Mouse (Mus musculus): ENCODE measurements at regions not wholly inside any gene's neighbourhood (a gene's known extent, or its start where the extent isn't known, plus 50 kb on each side); places are given as distances from the start of the nearest gene placed in this dataset.

GRCm38 (mm10) chr13:110570386-110570785 lies 175.5 kb downstream of the Plk2 start:
- Histone ChIP-seq H3K4me2 (ENCODE audit: low read length) (no peak overlapping the region), H3K9ac (ENCODE audit: low read length) (no peak overlapping the region), H3K36me3 (ENCODE audit: control insufficient read depth, insufficient read depth, low read length) (no peaks in the 10 kb centered on the region), H3K27me3 (ENCODE audit: control insufficient read depth, insufficient read depth, low read length) (no peaks in the 10 kb centered on the region), H3K4me3 (ENCODE audit: control insufficient read depth in 1 of 2, insufficient read depth in 1 of 2, low read depth in 1 of 2, low read length in 2 of 2) (no peak overlapping the region), H3K4me1 (ENCODE audit: control insufficient read depth in 2 of 2, insufficient read depth in 2 of 2, low read length in 2 of 2) (no peaks in the 10 kb centered on the region), H3K9me3 (ENCODE audit: control insufficient read depth, low read length) (no peaks in the 10 kb centered on the region), H3K27ac (replicated peaks in 1 of 2; ENCODE audit: control insufficient read depth in 1 of 2, insufficient read depth in 1 of 2, low read depth in 2 of 2, low read length in 2 of 2) (no peak overlapping the region)
- no peak for ATAC-seq (ENCODE audit: insufficient number of reproducible peaks, insufficient read depth, low FRiP score, low read depth)

- Histone ChIP-seq H3K27me3 (ENCODE audit: control insufficient read depth, insufficient read depth, low read length) (no peaks in the 10 kb centered on the region), H3K27ac (replicated peaks in 1 of 2; ENCODE audit: control insufficient read depth in 1 of 2, insufficient read depth in 1 of 2, low read depth in 2 of 2, low read length in 2 of 2) (no peak overlapping the region), H3K9me3 (ENCODE audit: control insufficient read depth, low read length) (no peaks in the 10 kb centered on the region), H3K4me2 (ENCODE audit: low read length) (no peak overlapping the region), H3K9ac (ENCODE audit: low read length) (no peak overlapping the region), H3K4me3 (ENCODE audit: control insufficient read depth in 1 of 2, insufficient read depth in 1 of 2, low read depth in 1 of 2, low read length in 2 of 2) (no peak overlapping the region), H3K4me1 (ENCODE audit: control insufficient read depth in 2 of 2, insufficient read depth in 2 of 2, low read length in 2 of 2) (no peaks in the 10 kb centered on the region), H3K36me3 (ENCODE audit: control insufficient read depth, insufficient read depth, low read length) (no peaks in the 10 kb centered on the region)
- no peak for ATAC-seq (ENCODE audit: insufficient number of reproducible peaks, insufficient read depth, low FRiP score, low read depth)
- 80% methylated on average over 7 of the region's 7 CpGs for WGBS
Observed at GRCm38 (mm10) chr13:110573360-110574065, 178.7 kb downstream of the Plk2 start.

GRCm38 (mm10) chr13:110574764-110575471 lies 180.1 kb downstream of the Plk2 start:
- Histone ChIP-seq H3K9me3 (ENCODE audit: control insufficient read depth, low read length) (no peaks in the 10 kb centered on the region), H3K4me3 (ENCODE audit: control insufficient read depth in 1 of 2, insufficient read depth in 1 of 2, low read depth in 1 of 2, low read length in 2 of 2) (no peak overlapping the region), H3K9ac (ENCODE audit: low read length) (no peak overlapping the region), H3K36me3 (ENCODE audit: control insufficient read depth, insufficient read depth, low read length) (no peaks in the 10 kb centered on the region), H3K27me3 (ENCODE audit: control insufficient read depth, insufficient read depth, low read length) (no peaks in the 10 kb centered on the region), H3K4me1 (ENCODE audit: control insufficient read depth in 2 of 2, insufficient read depth in 2 of 2, low read length in 2 of 2) (no peaks in the 10 kb centered on the region), H3K4me2 (ENCODE audit: low read length) (no peak overlapping the region), H3K27ac (replicated peaks in 1 of 2; ENCODE audit: control insufficient read depth in 1 of 2, insufficient read depth in 1 of 2, low read depth in 2 of 2, low read length in 2 of 2) (no peak overlapping the region)
- no peak for ATAC-seq (ENCODE audit: insufficient number of reproducible peaks, insufficient read depth, low FRiP score, low read depth)
- WGBS = 79% methylated on average over 6 of the region's 6 CpGs

GRCm38 (mm10) chr13:110578159-110578558 lies 183.3 kb downstream of the Plk2 start:
- no peaks in the 10 kb centered on the region for H3K4me1 ChIP-seq (ENCODE audit: control insufficient read depth in 2 of 2, insufficient read depth in 2 of 2, low read length in 2 of 2)
- no peaks in the 10 kb centered on the region for H3K36me3 ChIP-seq (ENCODE audit: control insufficient read depth, insufficient read depth, low read length)
- H3K9me3 ChIP-seq (ENCODE audit: control insufficient read depth, low read length) = no peaks in the 10 kb centered on the region
- no peak overlapping the region for H3K27ac ChIP-seq (replicated peaks in 1 of 2; ENCODE audit: control insufficient read depth in 1 of 2, insufficient read depth in 1 of 2, low read depth in 2 of 2, low read length in 2 of 2)
- WGBS = 58% methylated on average over 7 of the region's 7 CpGs
- no peak overlapping the region for H3K4me2 ChIP-seq (ENCODE audit: low read length)
- H3K9ac ChIP-seq (ENCODE audit: low read length) = no peak overlapping the region
- H3K4me3 ChIP-seq (ENCODE audit: control insufficient read depth in 1 of 2, insufficient read depth in 1 of 2, low read depth in 1 of 2, low read length in 2 of 2) = no peak overlapping the region
- H3K27me3 ChIP-seq (ENCODE audit: control insufficient read depth, insufficient read depth, low read length) = no peaks in the 10 kb centered on the region
- no peak for ATAC-seq (ENCODE audit: insufficient number of reproducible peaks, insufficient read depth, low FRiP score, low read depth)

- H3K9ac ChIP-seq (ENCODE audit: low read length) = no peak overlapping the region
- no peaks in the 10 kb centered on the region for H3K36me3 ChIP-seq (ENCODE audit: control insufficient read depth, insufficient read depth, low read length)
- no peak overlapping the region for H3K4me3 ChIP-seq (ENCODE audit: control insufficient read depth in 1 of 2, insufficient read depth in 1 of 2, low read depth in 1 of 2, low read length in 2 of 2)
- no peak for ATAC-seq (ENCODE audit: insufficient number of reproducible peaks, insufficient read depth, low FRiP score, low read depth)
- no peaks in the 10 kb centered on the region for H3K9me3 ChIP-seq (ENCODE audit: control insufficient read depth, low read length)
- no peaks in the 10 kb centered on the region for H3K4me1 ChIP-seq (ENCODE audit: control insufficient read depth in 2 of 2, insufficient read depth in 2 of 2, low read length in 2 of 2)
- no peaks in the 10 kb centered on the region for H3K27me3 ChIP-seq (ENCODE audit: control insufficient read depth, insufficient read depth, low read length)
- WGBS = 86% methylated on average over 4 of the region's 4 CpGs
- H3K4me2 ChIP-seq (ENCODE audit: low read length) = no peak overlapping the region
- H3K27ac ChIP-seq (replicated peaks in 1 of 2; ENCODE audit: control insufficient read depth in 1 of 2, insufficient read depth in 1 of 2, low read depth in 2 of 2, low read length in 2 of 2) = no peak overlapping the region
Observed at GRCm38 (mm10) chr13:110580166-110580565, 185.3 kb downstream of the Plk2 start.

- ATAC-seq (ENCODE audit: insufficient number of reproducible peaks, insufficient read depth, low FRiP score, low read depth) = no peak
Observed at GRCm38 (mm10) chr13:110580570-110580969, 185.7 kb downstream of the Plk2 start.

GRCm38 (mm10) chr13:110584765-110585164 lies 189.9 kb downstream of the Plk2 start:
- Histone ChIP-seq H3K4me3 (ENCODE audit: control insufficient read depth in 1 of 2, insufficient read depth in 1 of 2, low read depth in 1 of 2, low read length in 2 of 2) (no peak overlapping the region), H3K27ac (replicated peaks in 1 of 2; ENCODE audit: control insufficient read depth in 1 of 2, insufficient read depth in 1 of 2, low read depth in 2 of 2, low read length in 2 of 2) (no peak overlapping the region), H3K27me3 (ENCODE audit: control insufficient read depth, insufficient read depth, low read length) (no peaks in the 10 kb centered on the region), H3K4me1 (ENCODE audit: control insufficient read depth in 2 of 2, insufficient read depth in 2 of 2, low read length in 2 of 2) (0 out of 4 replicates have a peak, but pooled peaks cover 0 to 4% of the 10 kb centered on the region in 2 experiments), H3K36me3 (ENCODE audit: control insufficient read depth, insufficient read depth, low read length) (no peaks in the 10 kb centered on the region), H3K9me3 (ENCODE audit: control insufficient read depth, low read length) (no peaks in the 10 kb centered on the region), H3K9ac (ENCODE audit: low read length) (no peak overlapping the region), H3K4me2 (ENCODE audit: low read length) (no peak overlapping the region)
- ATAC-seq (ENCODE audit: insufficient number of reproducible peaks, insufficient read depth, low FRiP score, low read depth) = no peak
- WGBS = 83% methylated on average over 10 of the region's 10 CpGs

More at GRCm38 (mm10) chr13:110580570-110580969, 185.7 kb downstream of the Plk2 start:
- Histone ChIP-seq H3K27ac (replicated peaks in 1 of 2; ENCODE audit: control insufficient read depth in 1 of 2, insufficient read depth in 1 of 2, low read depth in 2 of 2, low read length in 2 of 2) (no peak overlapping the region), H3K27me3 (ENCODE audit: control insufficient read depth, insufficient read depth, low read length) (no peaks in the 10 kb centered on the region), H3K4me2 (ENCODE audit: low read length) (no peak overlapping the region), H3K36me3 (ENCODE audit: control insufficient read depth, insufficient read depth, low read length) (no peaks in the 10 kb centered on the region), H3K9me3 (ENCODE audit: control insufficient read depth, low read length) (no peaks in the 10 kb centered on the region), H3K4me3 (ENCODE audit: control insufficient read depth in 1 of 2, insufficient read depth in 1 of 2, low read depth in 1 of 2, low read length in 2 of 2) (no peak overlapping the region), H3K4me1 (ENCODE audit: control insufficient read depth in 2 of 2, insufficient read depth in 2 of 2, low read length in 2 of 2) (no peaks in the 10 kb centered on the region), H3K9ac (ENCODE audit: low read length) (no peak overlapping the region)
- WGBS = 71% methylated on average over 5 of the region's 5 CpGs

Data from heart, embryonic 14.5 days (tissue).